Mouse (Mus musculus) MEL (cell line): ENCODE results near the gene Mme.

ENCODE experiments used
- GATA1 ChIP-seq: IDR thresholded peaks from 2 replicates; pipeline ENCODE4 v1.6.1; 2011; ENCODE audit warnings: low read depth, low read length, improper control_type of control experiment
- MAFK ChIP-seq: IDR thresholded peaks from 2 replicates; pipeline ENCODE4 v1.6.1; 2011; ENCODE audit warnings: low read depth, mild to moderate bottlenecking, low read length, improper control_type of control experiment, borderline replicate concordance
- MEF2A ChIP-seq: IDR thresholded peaks from 2 replicates; pipeline ENCODE4 v1.6.1; 2014; ENCODE audit warnings: low read depth, mild to moderate bottlenecking, inconsistent platforms, low read length, improper control_type of control experiment; ENCODE audit not compliant: poor library complexity, insufficient replicate concordance, severe bottlenecking; ENCODE audit errors: extremely low read depth
- POLR2A ChIP-seq, 2 experiments: IDR thresholded peaks; 2 replicates each; pipeline ENCODE4 v1.6.1; 2011 to 2012; ENCODE audit warnings: low read length in 2 of 2, mild to moderate bottlenecking in 2 of 2, control low read depth in 1 of 2, improper control_type of control experiment in 1 of 2, low read depth in 1 of 2, moderate library complexity in 1 of 2; ENCODE audit not compliant: control insufficient read depth in 1 of 2, insufficient read depth in 1 of 2, poor library complexity in 1 of 2
- POLR2AphosphoS2 ChIP-seq: IDR thresholded peaks from 2 replicates; pipeline ENCODE4 v1.6.1; 2011; ENCODE audit warnings: low read length, improper control_type of control experiment
- RAD21 ChIP-seq: IDR thresholded peaks from 2 replicates; pipeline ENCODE4 v1.6.1; 2011; ENCODE audit warnings: mild to moderate bottlenecking, low read depth, low read length, improper control_type of control experiment
- ZNF384 ChIP-seq: IDR thresholded peaks from 2 replicates; pipeline ENCODE4 v1.6.1; 2012; ENCODE audit warnings: low read depth, mild to moderate bottlenecking, inconsistent platforms, low read length, improper control_type of control experiment

- TF ChIP-seq POLR2AphosphoS2 (no peak), RAD21 (no peak), MEF2A (no peak), ZNF384 (no peak), POLR2A (IDR thresholded peaks at IDR 0.05; ENCODE audit: control insufficient read depth in 1 of 2, insufficient read depth in 1 of 2, low read depth in 1 of 2, low read length in 2 of 2, poor library complexity in 1 of 2) (no peak), MAFK (no peak), GATA1 (no peak)
Observed at GRCm38 (mm10) chr3:63235957-63236356, 5.4 kb upstream of the Mme start.
